Mouse (Mus musculus): ENCODE measurements at regions not wholly inside any gene's neighbourhood (a gene's known extent, or its start where the extent isn't known, plus 50 kb on each side); places are given as distances from the start of the nearest gene placed in this dataset.
"Not testable (repeated sequence)": the region's sequence is repeated elsewhere in the genome, so short reads cannot be mapped to it uniquely, and the experiment has no call there.

- Histone ChIP-seq H3K27ac (no peak overlapping the region), H3K4me2 (no peak overlapping the region), H3K9ac (no peak overlapping the region), H3K4me1 (no peaks in the 10 kb centered on the region), H3K4me3 (no peak overlapping the region), H3K36me3 (no peaks in the 10 kb centered on the region), H3K9me3 (replicated peaks) (no peaks in the 10 kb centered on the region), H3K27me3 (replicated peaks) (no peaks in the 10 kb centered on the region)
- ATAC-seq = no peak
- 36% methylated on average over 2 of the region's 2 CpGs for WGBS (ENCODE audit: insufficient replicate concordance)
Observed at GRCm38 (mm10) chr14:104206602-104207001, 261.2 kb downstream of the Pou4f1 start.

DNA sequence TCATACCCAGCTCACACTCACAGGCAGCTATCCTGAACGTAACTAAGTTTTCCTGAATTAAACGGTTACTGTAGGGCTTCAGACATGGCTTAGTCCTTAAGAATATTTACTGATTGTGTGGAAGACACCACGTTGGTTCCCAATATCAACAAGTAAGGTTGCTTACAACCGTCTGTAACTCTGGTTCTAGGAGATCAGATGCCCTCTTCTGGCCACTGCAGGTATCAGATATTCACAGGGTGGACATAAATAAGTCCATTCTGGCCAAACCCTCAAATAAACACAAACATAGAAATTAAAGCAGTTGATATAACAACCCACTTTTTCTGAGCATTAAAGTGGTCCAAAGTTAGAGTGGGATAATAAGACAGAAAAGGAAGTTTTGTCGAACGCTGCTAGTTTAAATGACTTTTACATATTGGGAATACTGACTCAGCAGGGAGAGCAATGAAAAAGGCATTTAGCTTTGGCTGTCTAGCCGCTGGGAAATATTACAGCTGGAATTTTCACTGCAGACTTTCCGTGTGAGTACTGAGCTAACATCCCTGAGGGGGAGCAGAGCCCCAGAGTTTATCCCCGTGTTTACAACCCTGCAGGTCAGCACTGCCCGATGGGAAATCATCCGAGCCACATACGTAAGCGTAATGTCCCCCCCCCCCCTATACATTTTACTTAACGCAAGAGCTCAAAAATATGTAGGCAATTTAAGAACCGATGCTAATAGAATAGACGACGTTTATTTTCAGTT is 264.4 kb downstream of the Pou4f1 start:
- Histone ChIP-seq H3K9me3 (replicated peaks) (no peaks in the 10 kb centered on the region), H3K4me2 (no peak overlapping the region), H3K9ac (no peak overlapping the region), H3K36me3 (no peaks in the 10 kb centered on the region), H3K27ac (no peak overlapping the region), H3K27me3 (replicated peaks) (no peaks in the 10 kb centered on the region), H3K4me1 (no peaks in the 10 kb centered on the region), H3K4me3 (no peak overlapping the region)
- 65% methylated on average over 17 of the region's 17 CpGs for WGBS (ENCODE audit: insufficient replicate concordance)
- no peak for ATAC-seq

DNA sequence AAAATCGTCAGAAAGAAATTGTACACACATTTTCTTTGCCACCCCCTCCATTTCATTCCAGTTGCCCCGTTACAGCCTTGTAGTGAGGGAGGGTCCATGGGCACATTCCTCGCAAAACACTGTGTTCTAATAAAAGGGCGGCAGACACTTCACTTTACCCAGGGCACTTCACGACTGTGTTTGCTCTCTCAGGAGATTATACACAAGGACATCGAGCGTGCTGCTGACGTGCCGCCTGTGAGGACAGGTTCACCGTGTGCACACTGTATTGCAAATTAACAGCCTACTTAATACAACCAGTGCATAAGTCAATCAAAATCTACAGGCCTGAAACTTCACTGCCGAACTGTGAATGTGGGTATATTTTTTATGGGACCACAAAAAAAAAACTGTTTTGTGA is 274.6 kb downstream of the Pou4f1 start:
- Histone ChIP-seq H3K4me2 (no peak overlapping the region), H3K4me3 (no peak overlapping the region), H3K9ac (no peak overlapping the region), H3K27ac (no peak overlapping the region), H3K36me3 (no peaks in the 10 kb centered on the region), H3K9me3 (replicated peaks) (no peaks in the 10 kb centered on the region), H3K27me3 (replicated peaks) (no peaks in the 10 kb centered on the region), H3K4me1 (no peaks in the 10 kb centered on the region)
- ATAC-seq = no peak
- 70% methylated on average over 11 of the region's 11 CpGs for WGBS (ENCODE audit: insufficient replicate concordance)

- no peak for ATAC-seq
- Histone ChIP-seq H3K9me3 (replicated peaks) (no peaks in the 10 kb centered on the region), H3K4me1 (no peaks in the 10 kb centered on the region), H3K9ac (no peak overlapping the region), H3K27me3 (replicated peaks) (no peaks in the 10 kb centered on the region), H3K4me2 (no peak overlapping the region), H3K27ac (no peak overlapping the region), H3K36me3 (no peaks in the 10 kb centered on the region), H3K4me3 (no peak overlapping the region)
Observed at GRCm38 (mm10) chr14:104175122-104175521, 292.7 kb downstream of the Pou4f1 start.

GRCm38 (mm10) chr14:104146841-104147240 is 302.6 kb upstream of the Ednrb start:
- H3K9ac ChIP-seq = no peak overlapping the region
- no peak overlapping the region for H3K4me3 ChIP-seq
- WGBS (ENCODE audit: insufficient replicate concordance) = 51% methylated on average over 5 of the region's 5 CpGs
- H3K27ac ChIP-seq = no peak overlapping the region
- H3K27me3 ChIP-seq (replicated peaks) = no peaks in the 10 kb centered on the region
- H3K4me2 ChIP-seq = no peak overlapping the region
- H3K4me1 ChIP-seq = no peaks in the 10 kb centered on the region
- H3K9me3 ChIP-seq (replicated peaks) = no peaks in the 10 kb centered on the region
- ATAC-seq = no peak
- no peaks in the 10 kb centered on the region for H3K36me3 ChIP-seq

- no peak for ATAC-seq
- Histone ChIP-seq H3K4me1 (no peaks in the 10 kb centered on the region), H3K27ac (no peak overlapping the region), H3K9ac (no peak overlapping the region), H3K27me3 (replicated peaks) (no peaks in the 10 kb centered on the region), H3K4me2 (no peak overlapping the region), H3K4me3 (no peak overlapping the region), H3K36me3 (no peaks in the 10 kb centered on the region), H3K9me3 (replicated peaks) (no peaks in the 10 kb centered on the region)
- WGBS (ENCODE audit: insufficient replicate concordance) = 46% methylated on average over 5 of the region's 5 CpGs
Observed at GRCm38 (mm10) chr14:104145395-104145794, 301.2 kb upstream of the Ednrb start.

DNA sequence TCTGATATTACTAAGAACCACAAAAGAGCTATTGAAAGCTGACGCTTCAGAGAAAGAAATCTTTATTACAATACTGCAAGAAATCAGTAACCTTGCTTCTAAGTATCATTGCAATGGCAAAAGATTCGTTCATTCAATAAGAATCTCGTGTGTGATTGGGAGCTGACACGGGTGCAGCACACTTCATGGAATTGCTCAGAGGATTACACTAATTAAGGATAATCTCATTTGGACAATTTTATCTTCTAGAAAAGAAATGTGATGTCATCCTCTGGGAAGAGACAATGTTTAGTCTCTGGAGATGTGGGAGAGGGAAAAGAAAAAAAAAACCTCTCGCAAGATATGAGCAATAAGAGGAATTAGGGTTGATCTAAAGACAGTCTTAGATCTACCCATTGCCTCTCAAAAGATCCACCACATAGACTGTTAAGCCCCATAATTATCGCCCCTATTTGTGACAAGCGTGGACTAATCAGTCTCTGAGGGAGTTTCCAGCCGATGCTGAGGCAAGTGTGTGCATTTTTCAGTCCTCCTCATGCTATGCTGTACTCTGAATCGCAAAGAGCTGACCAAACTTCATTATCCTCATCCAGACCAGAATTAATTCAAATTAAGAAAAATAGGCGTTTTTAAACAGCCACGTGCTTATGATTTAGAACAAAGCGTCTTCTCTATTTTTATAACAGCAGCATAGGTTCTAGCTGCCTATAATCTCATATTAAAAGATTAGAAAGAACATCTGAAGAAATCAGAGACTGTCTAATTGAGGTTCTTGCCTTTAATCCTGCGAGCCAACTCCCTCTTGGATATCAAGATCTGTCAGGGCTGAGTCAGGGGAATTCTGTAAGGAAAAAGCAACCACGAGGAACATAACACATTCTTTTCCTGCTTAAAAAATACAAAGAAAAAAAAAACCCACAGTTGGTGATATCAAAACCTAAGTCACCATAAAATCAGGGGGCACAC is 271.1 kb upstream of the Ednrb start:
- no peaks in the 10 kb centered on the region for H3K9me3 ChIP-seq (replicated peaks)
- no peak overlapping the region for H3K4me3 ChIP-seq
- no peaks in the 10 kb centered on the region for H3K4me1 ChIP-seq
- no peak overlapping the region for H3K9ac ChIP-seq
- no peak for ATAC-seq
- H3K27me3 ChIP-seq (replicated peaks) = no peaks in the 10 kb centered on the region
- no peak overlapping the region for H3K4me2 ChIP-seq
- H3K27ac ChIP-seq = no peak overlapping the region
- H3K36me3 ChIP-seq = no peaks in the 10 kb centered on the region
- 70% methylated on average over 14 of the region's 14 CpGs for whole genome bisulfite sequencing (ENCODE audit: insufficient replicate concordance)

GRCm38 (mm10) chr14:104114182-104114581 is 270.0 kb upstream of the Ednrb start:
- no peak for ATAC-seq
- Histone ChIP-seq H3K4me3 (no peak overlapping the region), H3K27me3 (replicated peaks) (no peaks in the 10 kb centered on the region), H3K4me1 (no peaks in the 10 kb centered on the region), H3K9me3 (replicated peaks) (no peaks in the 10 kb centered on the region), H3K36me3 (no peaks in the 10 kb centered on the region), H3K4me2 (no peak overlapping the region), H3K9ac (no peak overlapping the region), H3K27ac (no peak overlapping the region)
- 54% methylated on average over 3 of the region's 3 CpGs for WGBS (ENCODE audit: insufficient replicate concordance)

DNA sequence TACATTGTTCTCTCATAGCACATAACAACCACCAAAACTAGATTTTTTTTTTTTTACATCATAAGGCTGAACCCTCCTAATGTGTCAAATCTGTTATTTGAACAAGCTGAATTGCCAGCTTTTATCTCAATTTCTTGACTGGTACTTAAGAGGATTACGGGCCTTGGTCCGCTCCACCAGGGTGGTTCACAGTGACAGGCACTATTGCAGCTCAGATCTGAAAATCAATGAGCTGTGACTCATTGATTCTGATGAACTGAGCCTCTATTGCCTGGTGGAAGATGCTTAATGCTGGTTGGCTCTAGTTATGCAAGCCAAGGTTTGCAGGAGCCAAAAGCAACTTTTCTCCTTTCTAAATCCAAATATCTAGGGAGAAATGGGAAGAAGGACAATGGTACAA is 269.2 kb upstream of the Ednrb start:
- Histone ChIP-seq H3K27me3 (replicated peaks) (no peaks in the 10 kb centered on the region), H3K36me3 (no peaks in the 10 kb centered on the region), H3K4me3 (no peak overlapping the region), H3K4me1 (no peaks in the 10 kb centered on the region), H3K27ac (no peak overlapping the region), H3K9ac (no peak overlapping the region), H3K9me3 (replicated peaks) (no peaks in the 10 kb centered on the region), H3K4me2 (no peak overlapping the region)
- WGBS (ENCODE audit: insufficient replicate concordance) = 70% methylated on average over 2 of the region's 2 CpGs
- ATAC-seq = no peak

DNA sequence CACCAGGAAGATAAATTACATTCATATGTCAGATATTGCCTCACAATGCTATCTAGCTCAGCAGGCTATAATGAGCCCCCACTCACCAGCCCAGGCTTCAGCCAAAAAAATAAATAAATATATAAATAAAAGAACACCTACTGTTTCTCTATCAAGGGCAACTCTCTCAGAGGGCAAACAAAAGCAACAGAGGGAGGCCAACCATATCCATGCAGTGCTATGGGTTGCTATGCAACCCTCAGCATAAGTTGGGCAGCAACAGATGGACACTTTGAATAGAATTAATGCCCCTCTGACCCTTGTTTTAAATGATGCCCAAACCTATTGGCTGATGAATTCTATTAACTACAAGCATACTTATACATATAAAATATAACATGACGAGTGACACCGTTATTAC is 242.2 kb upstream of the Ednrb start:
- Histone ChIP-seq H3K4me3 (no peak overlapping the region), H3K4me1 (no peaks in the 10 kb centered on the region), H3K4me2 (no peak overlapping the region), H3K9me3 (replicated peaks) (no peaks in the 10 kb centered on the region), H3K27ac (no peak overlapping the region), H3K36me3 (no peaks in the 10 kb centered on the region), H3K27me3 (replicated peaks) (no peaks in the 10 kb centered on the region), H3K9ac (no peak overlapping the region)
- 78% methylated on average over 2 of the region's 2 CpGs for WGBS (ENCODE audit: insufficient replicate concordance)
- no peak for ATAC-seq

DNA sequence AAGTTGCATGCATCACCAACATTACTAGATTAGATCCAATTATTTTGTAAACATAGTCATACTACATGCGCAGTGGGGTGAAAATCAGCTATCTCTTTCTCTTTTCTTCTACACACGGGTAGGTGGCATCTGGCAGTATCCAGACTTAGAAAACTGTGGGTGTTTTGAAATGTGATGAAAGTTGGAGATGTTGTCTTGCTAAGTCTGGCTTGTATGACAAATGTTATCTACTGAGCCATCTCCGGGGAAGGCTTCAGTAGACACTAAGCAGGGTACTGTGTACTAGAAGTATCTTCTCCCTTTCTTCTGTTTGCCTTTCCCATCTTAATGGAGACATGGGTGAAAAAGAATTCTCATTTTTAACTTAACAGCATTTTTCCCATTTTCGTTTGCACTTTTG is 220.0 kb upstream of the Ednrb start:
- ATAC-seq; H3K27me3 ChIP-seq (replicated peaks); H3K4me2 ChIP-seq; H3K9ac ChIP-seq; H3K4me1 ChIP-seq; H3K4me3 ChIP-seq; H3K27ac ChIP-seq; H3K9me3 ChIP-seq (replicated peaks); H3K36me3 ChIP-seq: not testable (repeated sequence)
- WGBS (ENCODE audit: insufficient replicate concordance) = 57% methylated on average over 1 of the region's 4 CpGs

DNA sequence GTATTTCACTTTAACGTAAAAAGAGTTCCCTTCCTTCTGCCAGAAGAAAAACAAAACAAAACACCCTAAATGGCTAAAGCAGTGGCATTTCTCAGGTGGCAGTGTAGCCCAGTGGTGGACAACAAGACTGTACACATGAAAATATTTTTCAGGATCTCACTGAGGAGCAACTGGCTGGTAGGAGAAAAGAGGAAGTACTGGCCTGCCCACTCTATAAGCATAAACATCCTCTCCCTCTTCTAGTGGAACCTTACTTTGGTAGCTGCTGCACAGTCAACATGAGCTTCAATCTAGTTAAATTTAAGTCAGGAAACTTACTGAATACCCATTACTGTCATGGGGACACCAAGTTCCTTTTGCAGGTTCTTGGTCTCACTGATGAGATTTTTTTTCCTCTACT is 209.5 kb upstream of the Ednrb start:
- no peak overlapping the region for H3K4me2 ChIP-seq
- no peak overlapping the region for H3K9ac ChIP-seq
- H3K36me3 ChIP-seq = no peaks in the 10 kb centered on the region
- no peaks in the 10 kb centered on the region for H3K9me3 ChIP-seq (replicated peaks)
- no peaks in the 10 kb centered on the region for H3K4me1 ChIP-seq
- H3K27me3 ChIP-seq (replicated peaks) = no peaks in the 10 kb centered on the region
- no peak overlapping the region for H3K27ac ChIP-seq
- H3K4me3 ChIP-seq = no peak overlapping the region
- WGBS (ENCODE audit: insufficient replicate concordance) = 72% methylated on average over 1 of the region's 1 CpGs
- ATAC-seq = no peak

Measured in liver, embryonic 12.5 days (tissue).